Mouse (Mus musculus) midbrain, embryonic 12.5 days (tissue): ENCODE measurements around the gene Phc3. TPM values are rescaled to one million over a fixed set of nuclear protein-coding genes. Genes with fewer than 3 reads are reported as not detected.
A peak's percentile ranks its signal among the peaks of the same experiment; 100 is the strongest.

Experiments used
- ATAC-seq: fragments of 200-750 bp; cut with Nextera tagmentation; 2 replicates; pipeline ENCODE4 v1.8.0; 2017; ENCODE audit warnings: low read depth, moderate TSS enrichment, moderate library complexity; ENCODE audit not compliant: low FRiP score
- H3K27ac ChIP-seq: fragments of 300-500 bp; sonication (generic); replicated peaks from 2 replicates; pipeline ENCODE4 v1.5.1; 2016; ENCODE audit warnings: mild to moderate bottlenecking
- H3K27me3 ChIP-seq: fragments of 300-500 bp; sonication (generic); 2 replicates; pipeline ENCODE4 v1.6.1; 2016; ENCODE audit warnings: mild to moderate bottlenecking
- H3K36me3 ChIP-seq: fragments of 300-500 bp; sonication (generic); 2 replicates; pipeline ENCODE4 v1.6.1; 2016
- H3K4me1 ChIP-seq: fragments of 300-500 bp; sonication (generic); 2 replicates; pipeline ENCODE4 v1.6.1; 2016
- H3K4me2 ChIP-seq: fragments of 300-500 bp; sonication (generic); replicated peaks from 2 replicates; pipeline ENCODE4 v1.6.1; 2016; ENCODE audit warnings: mild to moderate bottlenecking, moderate library complexity
- H3K4me3 ChIP-seq: fragments of 300-500 bp; sonication (generic); 2 replicates; pipeline ENCODE4 v1.5.1; 2016; ENCODE audit warnings: mild to moderate bottlenecking
- H3K9ac ChIP-seq: fragments of 300-500 bp; sonication (generic); replicated peaks from 2 replicates; pipeline ENCODE4 v1.6.1; 2016; ENCODE audit warnings: mild to moderate bottlenecking, moderate library complexity
- H3K9me3 ChIP-seq: fragments of 300-500 bp; sonication (generic); 2 replicates; pipeline ENCODE4 v1.6.1; 2016; ENCODE audit warnings: mild to moderate bottlenecking
- WGBS: fragments of 180-500 bp; shearing (Covaris S2); methylation state at CpG from one replicate; pipeline ENCODE4 v1.1.7; 2016; 5-methylcytosine and 5-hydroxymethylcytosine counted together
- polyA plus RNA-seq: library from polyadenylated mRNA; unstranded; fragments of >200 nt; fragmentation: Nextera tagmentation; extraction: Ambion mirVana; gene quantifications from 2 replicates; pipeline ENCODE4 v1.2.1, GENCODE M21; 2016

The Phc3 gene
- polyA plus RNA-seq, 1 experiment from 2014 or later: 5.8 TPM

GRCm38 (mm10) chr3:30995899-30996687 lies 26.9 kb upstream of the Phc3 start:
- Histone ChIP-seq H3K27me3 (peaks cover 5% of the 10 kb centered on the region; the same call in 1 of the 2 replicates), H3K9me3 (no peaks in the 10 kb centered on the region), H3K9ac (peak overlapping the region; percentile 89), H3K36me3 (no peaks in the 10 kb centered on the region), H3K4me1 (peaks cover 15% of the 10 kb centered on the region), H3K27ac (peak overlapping the region; percentile 73), H3K4me2 (peak overlapping the region; percentile 72), H3K4me3 (peak overlapping the region; percentile 87)
- peak; percentile 84 for ATAC-seq
- WGBS: 2% methylated on average over 45 of the region's 49 CpGs

- peaks cover 5% of the 10 kb centered on the region; the same call in 1 of the 2 replicates for H3K27me3 ChIP-seq
- under 1% methylated on average over 44 of the region's 50 CpGs for WGBS
- peak within 1 kb of the TSS; percentile 89 for H3K9ac ChIP-seq
- peak within 1 kb of the TSS; percentile 72 for H3K4me2 ChIP-seq
- H3K9me3 ChIP-seq: no peaks in the 10 kb centered on the region
- peak within 1 kb of the TSS; percentile 87 for H3K4me3 ChIP-seq
- peak within 1 kb of the TSS; percentile 73 for H3K27ac ChIP-seq
- peaks cover 15% of the 10 kb centered on the region for H3K4me1 ChIP-seq
- ATAC-seq: peak; percentile 98
- no peaks in the 10 kb centered on the region for H3K36me3 ChIP-seq
Measured at GRCm38 (mm10) chr3:30995283-30995898, 26.2 kb upstream of the Phc3 start, which contains the start of gene Prkci. TSS of gene Prkci (plus strand) at chr3:30995747.

- ATAC-seq: no peak
- peak overlapping the region; percentile 87 for H3K4me3 ChIP-seq
- no peak overlapping the region for H3K9ac ChIP-seq
- peak overlapping the region; percentile 72 for H3K4me2 ChIP-seq
- H3K4me1 ChIP-seq: peaks cover 11% of the 10 kb centered on the region
- H3K9me3 ChIP-seq: no peaks in the 10 kb centered on the region
- H3K27me3 ChIP-seq: peaks cover under 1% of the 10 kb centered on the region; the same call in 1 of the 2 replicates
- H3K36me3 ChIP-seq: no peaks in the 10 kb centered on the region
- WGBS: 29% methylated on average over 6 of the region's 6 CpGs
- H3K27ac ChIP-seq: no peak overlapping the region
Measured at GRCm38 (mm10) chr3:30994859-30995258, 25.6 kb upstream of the Phc3 start.

GRCm38 (mm10) chr3:30993066-30993573 lies 23.9 kb upstream of the Phc3 start:
- H3K4me1 ChIP-seq: peaks cover 7% of the 10 kb centered on the region
- no peak overlapping the region for H3K27ac ChIP-seq
- H3K9ac ChIP-seq: no peak overlapping the region
- H3K27me3 ChIP-seq: no peaks in the 10 kb centered on the region
- ATAC-seq: no peak
- no peaks in the 10 kb centered on the region for H3K36me3 ChIP-seq
- H3K4me3 ChIP-seq: no peak overlapping the region
- no peaks in the 10 kb centered on the region for H3K9me3 ChIP-seq
- no peak overlapping the region for H3K4me2 ChIP-seq

- Histone ChIP-seq H3K36me3 (no peaks in the 10 kb centered on the region), H3K9ac (no peak overlapping the region), H3K4me2 (no peak overlapping the region), H3K9me3 (no peaks in the 10 kb centered on the region), H3K27ac (no peak overlapping the region), H3K27me3 (no peaks in the 10 kb centered on the region), H3K4me3 (no peak overlapping the region), H3K4me1 (peaks cover 7% of the 10 kb centered on the region)
- no peak for ATAC-seq
- WGBS: 83% methylated on average over 7 of the region's 7 CpGs
Measured at GRCm38 (mm10) chr3:30992161-30992560, 22.9 kb upstream of the Phc3 start.

- Histone ChIP-seq H3K36me3 (no peaks in the 10 kb centered on the region), H3K27me3 (no peaks in the 10 kb centered on the region), H3K4me1 (no peaks in the 10 kb centered on the region), H3K27ac (no peak overlapping the region), H3K9ac (no peak overlapping the region), H3K9me3 (no peaks in the 10 kb centered on the region), H3K4me3 (no peak overlapping the region), H3K4me2 (no peak overlapping the region)
- no peak for ATAC-seq
- WGBS: 91% methylated on average over 9 of the region's 9 CpGs
Measured at GRCm38 (mm10) chr3:30987396-30988318, 18.4 kb upstream of the Phc3 start.

- no peak overlapping the region for H3K4me3 ChIP-seq
- no peaks in the 10 kb centered on the region for H3K9me3 ChIP-seq
- H3K4me1 ChIP-seq: no peaks in the 10 kb centered on the region
- no peak overlapping the region for H3K9ac ChIP-seq
- H3K27me3 ChIP-seq: no peaks in the 10 kb centered on the region
- 77% methylated on average over 8 of the region's 8 CpGs for WGBS
- ATAC-seq: no peak
- H3K4me2 ChIP-seq: no peak overlapping the region
- H3K27ac ChIP-seq: no peak overlapping the region
- no peaks in the 10 kb centered on the region for H3K36me3 ChIP-seq
Measured at GRCm38 (mm10) chr3:30982924-30983536, 13.8 kb upstream of the Phc3 start.

- H3K4me3 ChIP-seq: no peak overlapping the region
- H3K4me2 ChIP-seq: no peak overlapping the region
- no peak overlapping the region for H3K27ac ChIP-seq
- no peak overlapping the region for H3K9ac ChIP-seq
- no peaks in the 10 kb centered on the region for H3K4me1 ChIP-seq
- H3K27me3 ChIP-seq: no peaks in the 10 kb centered on the region
- ATAC-seq: no peak
- no peaks in the 10 kb centered on the region for H3K9me3 ChIP-seq
- 77% methylated on average over 5 of the region's 5 CpGs for WGBS
- no peaks in the 10 kb centered on the region for H3K36me3 ChIP-seq
Measured at GRCm38 (mm10) chr3:30981616-30982380, 12.6 kb upstream of the Phc3 start.

- Histone ChIP-seq H3K9me3 (no peaks in the 10 kb centered on the region), H3K9ac (no peak overlapping the region), H3K36me3 (no peaks in the 10 kb centered on the region), H3K27me3 (no peaks in the 10 kb centered on the region), H3K4me1 (no peaks in the 10 kb centered on the region), H3K4me2 (no peak overlapping the region), H3K4me3 (no peak overlapping the region), H3K27ac (no peak overlapping the region)
- ATAC-seq: no peak
- 67% methylated on average over 1 of the region's 1 CpGs for WGBS
Measured at GRCm38 (mm10) chr3:30976991-30977603, 7.9 kb upstream of the Phc3 start.

GRCm38 (mm10) chr3:30975102-30975754 lies 6.0 kb upstream of the Phc3 start:
- no peak overlapping the region for H3K4me3 ChIP-seq
- no peak overlapping the region for H3K4me2 ChIP-seq
- no peaks in the 10 kb centered on the region for H3K9me3 ChIP-seq
- no peak overlapping the region for H3K27ac ChIP-seq
- peak; percentile 69 for ATAC-seq
- no peaks in the 10 kb centered on the region for H3K4me1 ChIP-seq
- no peak overlapping the region for H3K9ac ChIP-seq
- no peaks in the 10 kb centered on the region for H3K36me3 ChIP-seq
- WGBS: 39% methylated on average over 9 of the region's 9 CpGs
- no peaks in the 10 kb centered on the region for H3K27me3 ChIP-seq
